Mouse (Mus musculus): Measurements from ENCODE around the gene Zfp980.
"Not testable (repeated sequence)": the region's sequence is repeated elsewhere in the genome, so short reads cannot be mapped to it uniquely, and the experiment has no call there.

GRCm38 (mm10) chr4:145680217-145680616 is 9.7 kb downstream of the Zfp980 start:
- TF ChIP-seq EP300 (IDR thresholded peaks at IDR 0.05; ENCODE audit: low read length); UBTF (IDR thresholded peaks at IDR 0.05; ENCODE audit: low read depth, low read length); ZC3H11A (IDR thresholded peaks at IDR 0.05; ENCODE audit: low read depth, low read length); HCFC1 (IDR thresholded peaks at IDR 0.05; ENCODE audit: low read depth, low read length); POLR2A (IDR thresholded peaks at IDR 0.05; ENCODE audit: low read depth, low read length); MAFK (IDR thresholded peaks at IDR 0.05; ENCODE audit: insufficient replicate concordance, low read length); E2F4 (IDR thresholded peaks at IDR 0.05; ENCODE audit: insufficient replicate concordance, low read depth, low read length); ETS1 (conservative IDR thresholded peaks at IDR 0.05; ENCODE audit: low read depth, low read length); CTCF (conservative IDR thresholded peaks at IDR 0.05 in 1 of 2, IDR thresholded peaks at IDR 0.05 in 1 of 2; ENCODE audit: low read depth in 2 of 2, low read length in 2 of 2); MYC (IDR thresholded peaks at IDR 0.05; ENCODE audit: low read depth, low read length); MXI1 (IDR thresholded peaks at IDR 0.05; ENCODE audit: low read depth, low read length); CHD1 (IDR thresholded peaks at IDR 0.05; ENCODE audit: low read depth, low read length): not testable (repeated sequence)

Measured in CH12.LX (cell line).